Mouse (Mus musculus) WW6 (cell line): Measurements from ENCODE around the gene Adamts4.

Experiments used
- DNase-seq: peaks from one replicate; pipeline ENCODE4 v3.0.0-alpha.2; 2013; ENCODE audit warnings: low read depth, low spot score

The Adamts4 gene

DNA sequence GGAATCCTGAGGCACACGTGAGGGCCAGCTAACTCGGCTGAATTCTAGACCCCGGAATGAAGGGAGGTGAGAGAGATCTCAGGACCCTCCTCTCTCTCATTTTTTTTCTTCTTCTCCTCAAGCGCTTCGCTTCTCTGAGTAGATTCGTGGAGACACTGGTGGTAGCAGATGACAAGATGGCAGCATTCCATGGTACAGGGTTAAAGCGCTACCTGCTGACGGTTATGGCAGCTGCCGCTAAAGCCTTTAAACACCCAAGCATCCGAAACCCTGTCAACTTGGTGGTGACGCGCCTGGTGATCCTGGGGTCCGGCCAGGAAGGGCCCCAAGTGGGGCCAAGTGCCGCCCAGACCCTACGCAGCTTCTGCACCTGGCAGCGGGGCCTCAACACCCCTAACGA lies 2.2 kb downstream of the Adamts4 start:
- DNase-seq, result no peak

- DNase-seq, result no peak
These were observed 6.0 kb downstream of the Adamts4 start for GRCm38 (mm10) chr1:171256095-171256818.

- no peak for DNase-seq
These were observed 6.8 kb downstream of the Adamts4 start for GRCm38 (mm10) chr1:171256937-171257548.

- no peak for DNase-seq
These were observed 7.6 kb downstream of the Adamts4 start for GRCm38 (mm10) chr1:171257781-171258180.

DNA sequence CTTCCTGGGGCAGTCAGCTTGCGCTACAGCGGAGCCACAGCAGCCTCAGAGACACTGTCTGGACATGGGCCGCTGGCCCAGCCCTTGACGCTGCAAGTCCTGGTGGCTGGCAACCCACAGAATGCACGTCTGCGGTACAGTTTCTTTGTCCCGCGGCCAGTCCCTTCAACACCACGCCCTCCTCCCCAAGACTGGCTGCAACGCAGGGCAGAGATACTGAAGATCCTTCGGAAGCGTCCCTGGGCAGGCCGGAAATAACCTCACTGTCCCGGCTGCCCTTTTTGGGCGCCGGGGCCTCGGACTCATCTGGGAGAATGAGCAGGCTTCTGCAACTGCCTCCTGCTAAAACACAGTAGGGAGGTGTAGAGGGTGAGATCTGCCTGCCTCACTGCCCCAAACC lies 8.7 kb downstream of the Adamts4 start:
- DNase-seq, result no peak

GRCm38 (mm10) chr1:171260316-171260715 lies 10.1 kb downstream of the Adamts4 start:
- no peak for DNase-seq

DNA sequence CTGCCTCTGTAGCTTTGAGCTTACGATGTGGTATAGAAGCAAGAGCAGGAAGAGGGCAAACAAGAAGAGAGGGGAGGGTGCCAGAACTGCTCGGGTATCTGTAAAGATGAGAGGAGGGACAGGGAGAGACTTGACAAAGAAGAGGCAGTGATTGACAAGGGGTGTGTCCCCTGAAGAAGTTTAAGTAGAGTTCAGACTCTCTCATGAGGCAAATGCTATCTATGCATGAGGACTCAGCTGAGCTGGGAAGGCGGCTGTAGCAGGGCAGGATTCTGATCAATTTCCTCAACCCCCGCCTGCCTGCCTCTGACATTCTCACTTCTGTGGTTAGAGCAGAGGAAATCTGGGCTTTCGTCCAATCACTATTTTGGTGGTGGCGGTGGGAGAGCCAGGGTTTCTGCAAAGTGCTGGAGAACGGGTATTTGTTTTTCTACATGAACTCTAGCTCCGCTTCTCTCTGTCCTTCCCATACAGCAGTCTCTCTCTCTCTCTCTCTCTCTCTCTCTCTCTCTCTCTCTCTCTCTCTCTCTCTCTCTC lies 12.4 kb downstream of the Adamts4 start:
- DNase-seq, result no peak

DNA sequence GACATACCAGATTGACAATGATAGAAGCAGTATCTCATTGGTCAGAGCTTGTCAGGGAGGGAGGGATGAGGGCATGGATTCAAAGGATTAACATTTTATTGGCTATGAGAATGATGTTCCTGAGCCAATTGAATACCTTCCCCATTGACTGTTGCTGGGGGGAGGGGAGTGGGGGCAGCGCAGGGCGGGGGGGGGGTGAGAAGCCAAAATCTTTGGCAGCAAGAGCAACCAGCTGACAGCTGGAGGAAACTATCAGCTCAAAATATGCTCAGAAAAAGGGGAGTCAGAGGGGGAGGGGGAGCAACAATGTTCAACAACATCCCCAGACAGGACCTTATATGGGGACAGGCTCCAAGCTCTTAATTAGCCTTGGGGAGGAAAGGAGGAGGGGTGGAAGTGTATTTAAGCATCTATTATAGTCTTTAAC lies 13.0 kb downstream of the Adamts4 start:
- DNase-seq, result no peak

- DNase-seq, result no peak
These were observed 13.6 kb downstream of the Adamts4 start for GRCm38 (mm10) chr1:171263666-171264461.

DNA sequence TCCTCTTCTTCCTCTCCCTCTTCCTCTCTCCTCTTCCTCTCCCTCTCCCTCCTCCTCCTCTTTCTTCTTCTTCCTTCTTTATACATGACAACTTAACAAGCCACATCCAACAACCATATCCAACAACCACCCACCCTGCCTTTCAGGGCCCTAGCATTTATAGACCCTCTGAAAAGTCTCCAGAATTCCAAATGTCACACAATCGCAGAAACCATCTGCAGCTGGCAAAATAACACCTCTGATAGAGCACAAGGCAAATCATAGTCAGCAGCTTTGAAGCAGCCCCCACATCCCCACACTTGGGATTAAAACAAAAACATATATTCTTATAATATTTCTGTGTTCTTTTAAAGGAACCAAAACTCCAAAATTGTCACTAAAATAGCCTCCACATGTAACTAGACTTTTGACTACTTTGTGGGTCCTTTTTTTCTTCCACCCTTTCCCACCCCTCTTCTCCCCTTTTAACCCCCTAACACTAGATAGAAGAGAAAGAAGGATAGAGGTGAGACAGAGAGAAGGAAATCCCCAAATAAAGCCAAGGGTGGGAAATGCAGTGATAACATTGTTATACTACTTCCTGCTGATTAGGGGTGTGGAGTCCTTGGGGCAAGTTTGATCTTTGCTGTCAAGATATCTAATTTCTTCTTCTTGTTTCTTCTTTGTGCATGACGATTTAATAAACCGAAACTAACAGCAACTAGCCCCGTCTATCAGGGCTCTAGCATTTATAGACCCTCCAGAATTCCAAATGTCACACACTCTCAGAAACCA lies 15.9 kb downstream of the Adamts4 start:
- no peak for DNase-seq

DNA sequence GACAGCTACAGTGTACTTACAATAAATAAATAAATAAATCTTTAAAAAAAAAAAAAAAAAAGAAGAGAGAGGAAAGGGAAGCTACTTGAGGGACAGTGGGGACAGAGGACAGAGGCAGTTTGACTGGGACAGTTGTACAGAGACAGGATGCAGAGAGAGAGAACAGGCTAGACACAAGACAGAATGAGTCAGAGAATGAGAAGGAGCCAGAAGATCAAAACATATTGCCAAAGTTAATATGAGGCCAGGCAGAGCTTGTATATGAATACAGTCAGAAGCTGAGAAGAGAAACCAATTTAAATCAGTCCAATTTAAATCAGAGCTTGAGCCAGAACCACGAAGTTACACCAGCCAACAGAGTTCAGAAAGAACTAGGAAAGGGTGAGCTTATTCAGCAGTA lies 18.1 kb downstream of the Adamts4 start:
- no peak for DNase-seq

- DNase-seq, result no peak
These were observed 19.8 kb downstream of the Adamts4 start, which contains the start of gene B4galt3 for GRCm38 (mm10) chr1:171269848-171270572. Gene B4galt3 (plus strand): TSS chr1:171270328.

DNA sequence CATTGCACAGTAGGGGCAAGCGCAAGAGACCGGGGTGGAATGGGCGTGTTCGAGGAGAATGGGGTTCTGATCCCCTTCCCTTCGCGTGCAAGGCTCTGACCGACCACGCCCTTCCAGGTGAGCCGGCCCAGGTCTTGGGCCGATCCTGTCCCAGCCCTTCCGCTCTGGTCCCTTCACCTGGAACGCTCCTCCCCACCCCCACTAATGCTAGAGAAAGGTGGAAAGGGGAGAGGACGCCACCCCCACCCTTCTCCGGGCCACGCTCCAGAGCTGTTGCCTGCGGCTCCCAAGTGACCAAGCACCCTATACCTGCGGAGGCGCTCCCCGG lies 20.3 kb downstream of the Adamts4 start:
- DNase-seq, result no peak

GRCm38 (mm10) chr1:171271196-171271595 lies 21.0 kb downstream of the Adamts4 start:
- no peak for DNase-seq

DNA sequence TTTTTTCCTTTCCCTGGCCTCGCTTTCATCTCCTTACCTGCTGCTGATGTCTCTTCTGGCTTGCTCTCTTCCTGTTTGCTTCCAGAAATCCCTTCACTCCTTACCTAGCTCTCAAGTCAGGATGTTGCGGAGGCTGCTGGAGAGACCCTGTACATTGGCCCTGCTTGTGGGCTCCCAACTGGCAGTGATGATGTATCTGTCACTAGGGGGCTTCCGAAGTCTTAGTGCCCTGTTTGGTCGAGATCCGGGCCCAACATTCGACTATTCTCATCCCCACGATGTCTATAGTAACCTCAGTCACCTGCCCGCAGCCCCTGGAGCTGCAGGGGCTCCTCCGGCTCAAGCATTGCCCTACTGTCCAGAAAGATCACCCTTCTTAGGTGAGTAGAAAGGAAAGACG lies 21.4 kb downstream of the Adamts4 start:
- no peak for DNase-seq

DNA sequence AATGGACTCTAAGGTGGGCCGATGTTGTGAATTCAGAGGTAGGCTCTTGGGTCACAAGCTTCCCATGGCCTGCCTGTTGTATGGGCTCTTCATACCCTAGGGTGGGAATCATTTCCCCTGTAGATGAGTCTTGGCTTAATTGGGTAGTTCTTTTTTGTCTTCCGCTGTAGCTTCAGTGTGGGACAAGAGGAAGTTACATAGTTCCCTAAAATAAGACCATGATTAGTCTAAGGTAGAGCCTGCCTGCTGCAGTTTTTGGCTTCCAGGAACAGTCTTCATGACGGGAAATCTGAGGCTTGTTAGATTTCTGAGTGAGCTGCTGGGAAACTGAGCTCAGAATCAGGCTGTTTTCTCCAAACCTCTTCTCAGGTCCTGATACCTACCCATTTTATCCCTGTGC lies 21.9 kb downstream of the Adamts4 start:
- no peak for DNase-seq

DNA sequence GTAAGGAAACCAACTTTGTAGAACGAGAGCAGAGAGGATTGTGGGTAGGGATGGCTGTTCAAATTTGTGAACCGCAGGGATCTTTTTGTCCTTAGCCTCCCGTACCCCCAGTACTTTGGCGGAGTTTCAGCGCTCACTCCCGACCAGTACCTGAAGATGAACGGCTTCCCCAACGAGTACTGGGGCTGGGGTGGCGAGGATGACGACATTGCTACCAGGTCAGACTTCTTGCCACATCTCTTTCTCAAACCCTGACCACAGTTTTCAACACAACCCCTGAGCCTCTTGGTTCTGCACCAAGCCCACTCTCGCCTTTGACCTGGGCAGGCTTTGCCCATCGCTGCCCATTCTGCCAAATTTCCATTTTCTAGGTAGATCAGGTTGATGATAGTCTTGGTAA lies 23.9 kb downstream of the Adamts4 start:
- DNase-seq, result no peak

DNA sequence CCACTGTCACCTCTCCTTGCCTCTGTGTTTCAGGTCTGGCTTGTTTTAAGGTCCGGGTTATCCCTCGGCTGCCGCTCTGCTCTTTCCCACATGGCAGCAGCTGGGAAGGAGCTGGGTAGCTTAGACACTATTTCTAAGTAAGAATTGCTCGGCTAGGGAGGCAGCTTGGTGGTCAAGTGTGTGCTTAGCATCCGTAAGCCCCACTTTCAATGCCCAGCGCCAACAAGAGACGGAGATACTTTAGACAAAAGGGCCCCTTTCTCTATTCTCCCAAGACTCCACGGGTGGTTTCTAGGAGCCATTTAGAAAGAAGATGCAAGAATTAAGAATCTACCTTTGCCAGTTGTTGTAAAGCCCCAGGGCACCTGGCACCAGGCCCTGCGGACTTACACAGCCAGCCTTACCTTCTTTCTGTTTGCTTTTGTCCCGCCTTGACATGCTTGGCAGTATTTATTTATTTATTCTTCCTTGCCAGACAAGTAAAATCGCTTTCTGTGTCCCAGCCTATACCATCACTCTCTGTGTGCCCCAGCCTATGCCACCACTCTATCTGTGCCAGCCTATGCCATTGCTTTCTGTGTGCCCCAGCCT lies 25.0 kb downstream of the Adamts4 start:
- no peak for DNase-seq

- no peak for DNase-seq
These were observed 26.0 kb downstream of the Adamts4 start for GRCm38 (mm10) chr1:171276110-171276748.

DNA sequence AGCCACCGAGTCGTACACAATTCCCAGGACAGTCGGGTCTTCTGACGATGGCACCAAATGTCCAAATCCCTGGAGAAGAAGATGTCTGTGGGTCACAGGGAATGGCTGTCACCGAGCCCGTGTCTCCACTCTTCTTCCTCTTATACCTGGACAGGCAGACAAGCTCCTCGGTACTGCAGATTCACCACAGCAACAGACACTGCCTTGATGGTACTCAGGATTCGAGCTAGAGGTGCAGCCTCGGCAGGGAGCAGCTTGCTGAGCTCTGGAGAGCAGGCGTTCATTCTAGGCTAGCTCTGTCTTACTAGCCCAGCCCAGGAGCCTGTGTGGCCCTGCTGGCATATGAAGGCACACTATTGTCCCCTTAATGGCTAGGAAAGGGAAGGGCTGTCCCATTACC lies 27.5 kb downstream of the Adamts4 start:
- no peak for DNase-seq
